Mouse (Mus musculus): ENCODE results near the gene Gbp8. TPM values are rescaled to one million over a fixed set of nuclear protein-coding genes. Genes with fewer than 3 reads are reported as not detected.
"Not testable (repeated sequence)": the region's sequence is repeated elsewhere in the genome, so short reads cannot be mapped to it uniquely, and the experiment has no call there.

Gene Gbp8
- polyA plus RNA-seq, 1 experiment: 5.6 TPM

DNA sequence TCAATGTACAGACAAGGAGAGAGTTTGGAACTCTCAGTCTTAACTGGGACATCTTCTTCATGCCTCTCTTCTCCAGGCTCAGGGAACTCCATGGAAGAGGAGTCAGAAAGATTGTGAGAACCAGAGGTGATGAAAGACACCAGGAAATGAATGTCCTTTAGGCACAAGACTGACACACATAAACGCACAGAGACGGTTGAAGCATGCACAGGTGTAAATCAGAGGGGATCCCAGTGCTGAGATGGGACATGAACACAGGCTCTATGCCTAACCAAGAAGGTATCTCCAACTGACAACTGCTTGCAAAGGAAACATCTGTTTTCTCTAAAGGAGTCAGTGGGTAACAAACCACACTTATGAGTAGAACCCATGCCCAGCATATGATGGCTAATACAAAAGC is 79.1 kb downstream of the Gbp8 start:
- no peak for DNase-seq (ENCODE audit: low spot score)

GRCm38 (mm10) chr5:105055279-105055678 is 84.1 kb downstream of the Gbp8 start:
- DNase-seq (ENCODE audit: low spot score): no peak

DNA sequence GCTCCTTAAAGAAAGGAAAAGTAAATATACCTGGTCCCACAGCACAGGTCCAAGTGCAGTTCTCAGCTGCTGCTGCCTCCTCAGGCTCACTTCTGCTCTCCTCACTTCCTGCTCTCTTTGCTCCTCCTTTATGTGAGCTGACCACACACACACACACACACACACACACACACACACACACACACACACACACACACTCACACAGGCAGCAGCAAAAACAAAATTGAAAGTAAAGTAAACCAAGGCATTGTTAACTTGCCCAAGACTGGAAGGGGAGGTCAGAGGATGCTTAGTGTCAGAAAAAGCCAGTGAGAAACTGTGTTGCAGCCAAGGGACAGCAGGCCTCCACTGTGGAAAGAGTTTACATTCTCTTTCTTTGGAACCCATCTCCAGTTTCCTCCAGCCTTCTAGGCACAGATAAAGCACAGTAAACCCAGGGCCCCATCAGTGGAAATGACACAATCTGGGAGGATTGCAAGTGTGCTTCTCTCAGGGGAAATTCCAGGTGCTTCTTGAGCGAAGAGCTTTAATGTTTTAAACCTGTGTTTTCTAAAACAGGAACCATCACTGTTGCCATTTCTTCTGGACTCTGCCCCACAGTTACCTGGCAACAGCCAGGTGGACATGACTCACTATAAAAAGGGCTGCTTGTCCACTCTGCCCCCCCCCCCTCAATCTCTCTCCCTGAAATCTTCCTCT is 85.7 kb downstream of the Gbp8 start:
- DNase-seq (ENCODE audit: low spot score): not testable (repeated sequence)

GRCm38 (mm10) chr5:105032362-105032761 is 107.0 kb downstream of the Gbp8 start:
- no peak for DNase-seq (ENCODE audit: low spot score)

GRCm38 (mm10) chr5:105012551-105012950 is 126.8 kb downstream of the Gbp8 start:
- no peak for DNase-seq (ENCODE audit: low spot score)

- no peak for DNase-seq (ENCODE audit: low spot score)
Measured at GRCm38 (mm10) chr5:105011570-105011969, 127.8 kb downstream of the Gbp8 start.

DNA sequence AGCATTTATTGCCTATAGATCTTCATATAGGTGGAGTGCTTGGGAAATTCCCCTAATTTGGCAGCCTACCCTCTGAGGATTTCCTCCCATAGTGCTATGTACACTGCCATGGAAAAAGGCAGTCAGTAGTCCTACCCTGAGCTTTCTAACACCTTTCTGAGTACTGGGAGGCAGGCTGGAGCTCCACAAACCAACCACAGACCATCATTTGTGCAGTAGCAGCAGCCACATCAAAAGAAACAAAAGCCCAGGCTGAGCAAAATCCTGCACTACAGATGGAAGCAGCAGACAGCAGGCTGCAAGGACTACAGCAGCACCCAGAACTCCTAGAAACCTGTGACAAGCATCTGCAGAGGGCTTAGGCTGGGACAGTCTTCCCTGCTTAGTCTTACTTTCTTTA is 129.0 kb downstream of the Gbp8 start:
- no peak for DNase-seq (ENCODE audit: low spot score)

DNA sequence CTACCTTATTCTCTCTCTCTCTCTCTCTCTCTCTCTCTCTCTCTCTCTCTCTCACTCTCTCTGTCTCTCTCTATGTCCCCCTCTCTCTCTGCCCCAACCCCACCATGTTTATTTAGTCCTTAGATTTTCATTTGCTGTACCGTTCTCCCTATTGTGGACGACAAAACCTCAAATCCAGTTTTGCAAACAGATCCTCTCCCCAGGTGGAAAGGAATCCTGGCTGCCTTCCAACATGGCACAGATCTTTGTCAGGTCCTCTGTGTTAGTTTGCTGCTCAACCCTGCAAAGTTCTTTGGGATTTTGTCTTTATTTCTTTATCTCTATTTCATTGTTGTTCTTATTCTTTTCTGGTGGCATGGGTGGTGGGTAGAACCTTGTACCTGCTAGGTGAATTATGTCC is 149.9 kb downstream of the Gbp8 start:
- no peak for DNase-seq (ENCODE audit: low spot score)

DNA sequence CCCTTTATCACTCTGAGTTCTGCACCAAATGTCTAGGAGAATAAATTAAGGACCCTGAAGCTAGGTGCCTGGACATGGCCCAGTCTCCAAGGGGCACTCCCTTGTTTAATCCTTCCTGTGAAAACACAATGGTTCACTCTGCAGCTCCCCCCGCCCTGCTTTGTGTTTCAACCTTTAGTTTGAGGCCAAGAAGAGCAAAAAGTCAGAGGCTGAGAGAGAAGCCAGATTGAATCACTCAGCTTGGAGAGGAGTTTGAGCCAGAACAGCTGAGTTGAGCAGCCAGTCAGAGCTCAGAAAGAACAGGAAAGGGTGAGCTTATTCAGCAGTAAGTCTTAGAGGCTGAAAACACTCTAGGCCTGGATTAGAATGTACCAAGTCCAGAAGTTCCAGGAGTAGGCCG is 151.3 kb downstream of the Gbp8 start:
- no peak for DNase-seq (ENCODE audit: low spot score)

DNA sequence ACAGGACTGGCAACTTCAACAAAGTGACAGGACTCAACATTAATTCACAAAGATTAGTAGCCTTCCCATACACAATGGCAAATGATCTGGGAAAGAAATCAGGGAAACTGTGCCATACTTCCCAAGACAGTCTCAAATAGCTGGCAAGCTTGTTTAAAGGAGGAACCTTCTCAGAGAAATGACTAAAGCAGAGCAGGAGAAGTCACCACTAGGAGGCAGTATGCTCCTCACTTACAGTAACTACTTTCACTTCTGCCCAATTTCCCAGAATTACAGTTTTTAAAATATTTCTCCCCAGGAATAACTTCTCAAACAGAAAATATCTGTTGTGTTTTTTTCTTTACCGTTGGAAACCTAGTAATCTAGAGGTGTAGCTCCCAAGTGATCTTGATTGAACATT is 152.6 kb downstream of the Gbp8 start:
- DNase-seq (ENCODE audit: low spot score): no peak

DNA sequence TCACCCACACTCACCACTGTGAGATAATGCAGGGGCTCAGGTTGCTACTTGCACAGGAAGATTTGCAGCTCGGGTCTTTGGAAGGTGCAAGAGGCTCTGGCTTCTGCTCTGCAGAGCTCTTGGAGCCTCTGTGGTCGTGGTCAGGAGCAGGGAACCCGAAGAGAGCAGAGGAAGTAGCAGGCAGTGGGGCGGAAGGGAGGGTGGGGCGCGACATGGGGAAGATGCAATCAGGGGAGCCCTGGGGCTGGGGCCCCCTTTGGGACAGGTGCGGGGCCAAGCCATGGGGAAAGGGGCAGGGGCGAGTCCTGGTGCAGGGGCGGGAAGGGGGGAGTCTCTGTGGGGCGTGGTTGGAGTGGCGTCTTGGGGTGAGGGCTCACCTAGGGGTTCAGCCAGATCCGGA is 156.8 kb downstream of the Gbp8 start, which contains the start of gene Abcg3:
Gene Abcg3 (minus strand): TSS at position 184 of the 400 bp plus-strand sequence.
- no peak for DNase-seq (ENCODE audit: low spot score)

- DNase-seq (ENCODE audit: low spot score): no peak
Measured at GRCm38 (mm10) chr5:104979040-104979513, 160.3 kb downstream of the Gbp8 start.

Other genes with a start within 250 kb of the Gbp8 start
- gene Abcg3, start 156.8 kb downstream of the Gbp8 start, polyA plus RNA-seq (2012; rRNA removed): 1.8 and 2.1 TPM in 2 replicates
- gene Gbp9, start within 50 bp of the Gbp8 start, polyA plus RNA-seq (2012; rRNA removed): 11.8 and 18.2 TPM in 2 replicates
- gene Gbp4, start within 50 bp of the Gbp8 start, polyA plus RNA-seq (2012; rRNA removed): 18.4 and 23.9 TPM in 2 replicates
- 1.9 and 3.7 TPM in 2 replicates for gene Gbp10, start 100.0 kb upstream of the Gbp8 start, polyA plus RNA-seq (2012; rRNA removed)
- gene Gm43302, start 154.2 kb upstream of the Gbp8 start, polyA plus RNA-seq (2012; rRNA removed): 0.95 and 2.3 TPM in 2 replicates
- 10.8 and 20.1 TPM in 2 replicates for gene Gbp6, start 154.2 kb upstream of the Gbp8 start, polyA plus RNA-seq (2012; rRNA removed)